Mouse (Mus musculus) thymus, postnatal 10 days (tissue): ENCODE results near the gene Adra1b.

ENCODE experiments used
- DNase-seq, 2 experiments: peaks; one replicate each; pipeline ENCODE4 v3.0.0; 2021; ENCODE audit warnings: low spot score in 2 of 2

Gene Adra1b

DNA sequence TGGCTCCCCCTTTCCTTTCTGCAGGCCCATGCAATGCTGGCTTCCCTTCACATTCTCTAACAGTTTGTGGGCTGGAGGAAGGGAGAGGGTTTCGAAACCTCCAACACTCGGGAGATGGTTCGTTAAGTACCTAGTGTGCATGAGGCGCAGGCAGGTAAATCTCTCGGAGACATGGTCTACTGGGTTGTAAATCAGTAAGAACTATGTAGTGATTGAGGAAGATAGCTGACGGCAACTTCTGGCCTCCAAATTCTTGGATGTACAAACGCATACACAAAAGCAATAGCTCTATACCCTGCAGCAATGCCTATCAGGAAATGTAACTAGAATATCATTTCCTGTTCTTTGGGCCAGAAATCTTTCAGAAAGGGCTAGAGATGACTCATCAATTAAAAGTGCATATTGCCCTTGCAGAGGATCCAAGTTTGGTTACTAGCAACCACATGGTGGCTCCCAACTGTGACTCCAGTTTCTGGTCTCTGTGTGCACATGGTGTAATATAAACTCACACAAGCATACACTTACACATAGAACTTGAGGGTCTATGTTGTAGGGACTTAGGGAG, 172.2 kb downstream of the Adra1b start:
- DNase-seq: no peak

DNA sequence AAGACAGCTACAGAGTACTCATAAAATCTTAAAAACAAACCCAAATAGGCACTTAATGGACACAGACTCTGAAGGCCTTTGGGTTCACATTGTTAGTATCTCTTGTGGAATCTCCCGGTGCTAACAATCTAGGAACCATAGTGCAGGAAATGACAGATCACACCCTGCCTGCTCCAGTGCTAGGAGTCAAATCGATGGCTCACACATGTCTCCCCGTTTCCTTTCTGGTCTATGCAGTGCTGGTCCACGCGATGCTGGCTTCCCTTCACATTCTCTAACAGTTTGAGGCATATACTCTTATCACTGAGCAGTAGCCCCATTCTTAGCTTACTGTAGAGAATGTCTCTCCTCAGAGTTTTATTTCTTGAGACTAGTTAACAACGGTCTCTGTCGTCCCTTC, 173.2 kb downstream of the Adra1b start:
- no peak for DNase-seq
